Mouse (Mus musculus): ENCODE results near the gene Wwox. TPM values are rescaled to one million over a fixed set of nuclear protein-coding genes. Genes with fewer than 3 reads are reported as not detected.

The Wwox gene
- polyA plus RNA-seq, 1 experiment from 2014 or later, result 11.3 TPM

DNA sequence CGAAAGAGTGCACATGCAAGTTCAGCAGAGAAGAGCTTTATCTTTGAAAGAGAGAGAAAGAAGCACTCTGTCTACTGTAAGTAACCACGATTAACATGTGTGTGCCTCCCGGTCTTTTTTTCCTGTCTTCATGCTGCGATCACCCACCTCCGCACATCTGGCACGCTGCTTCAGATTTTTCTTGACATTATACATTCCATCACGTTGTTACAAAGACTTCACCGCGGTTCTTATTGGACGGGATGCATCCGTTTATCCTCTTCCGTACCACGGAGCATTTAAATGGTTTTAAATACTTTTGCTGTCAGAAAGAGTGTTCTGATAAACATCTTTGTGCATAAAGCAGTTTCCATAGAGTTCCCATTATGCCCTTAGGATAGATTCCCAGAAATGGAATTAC lies 816.1 kb downstream of the Wwox start:
- no peak for ATAC-seq (ENCODE audit: insufficient number of reproducible peaks, insufficient read depth, low FRiP score, low read depth)
- H3K36me3 ChIP-seq (ENCODE audit: control insufficient read depth, insufficient read depth, low read length), result no peaks in the 10 kb centered on the region
- H3K4me3 ChIP-seq (ENCODE audit: control insufficient read depth in 1 of 2, insufficient read depth in 1 of 2, low read depth in 1 of 2, low read length in 2 of 2), result no peak overlapping the region
- no peak overlapping the region for H3K4me2 ChIP-seq (ENCODE audit: low read length)
- H3K27ac ChIP-seq (replicated peaks in 1 of 2; ENCODE audit: control insufficient read depth in 1 of 2, insufficient read depth in 1 of 2, low read depth in 2 of 2, low read length in 2 of 2), result no peak overlapping the region
- H3K9me3 ChIP-seq (ENCODE audit: control insufficient read depth, low read length), result no peaks in the 10 kb centered on the region
- no peak overlapping the region for H3K9ac ChIP-seq (ENCODE audit: low read length)
- 0 out of 4 replicates have a peak, but pooled peaks cover 0 to under 1% of the 10 kb centered on the region in 2 experiments for H3K4me1 ChIP-seq (ENCODE audit: control insufficient read depth in 2 of 2, insufficient read depth in 2 of 2, low read length in 2 of 2)
- H3K27me3 ChIP-seq (ENCODE audit: control insufficient read depth, insufficient read depth, low read length), result no peaks in the 10 kb centered on the region
- 85% methylated on average over 13 of the region's 13 CpGs for WGBS

DNA sequence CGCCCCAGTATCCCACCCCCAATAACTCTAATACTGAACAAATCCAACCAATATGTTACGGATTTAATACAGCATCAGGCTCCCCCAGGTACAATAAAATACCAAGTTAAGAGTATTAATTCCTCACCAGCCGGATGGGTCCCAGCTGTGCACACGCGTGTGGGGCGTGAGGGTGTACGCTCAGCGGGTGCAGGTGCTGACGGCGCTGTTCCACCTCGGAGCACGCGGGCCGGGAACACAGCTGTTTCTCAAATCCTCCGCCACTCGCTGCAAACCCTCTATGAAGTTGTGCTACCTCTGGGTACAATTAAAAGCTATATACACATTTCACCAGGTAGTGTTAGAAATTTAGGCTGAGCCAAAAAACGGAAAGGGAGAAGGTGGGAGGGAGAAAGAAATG lies 818.0 kb downstream of the Wwox start:
- H3K27ac ChIP-seq (replicated peaks in 1 of 2; ENCODE audit: control insufficient read depth in 1 of 2, insufficient read depth in 1 of 2, low read depth in 2 of 2, low read length in 2 of 2), result no peak overlapping the region
- no peak for ATAC-seq (ENCODE audit: insufficient number of reproducible peaks, insufficient read depth, low FRiP score, low read depth)
- H3K4me1 ChIP-seq (ENCODE audit: control insufficient read depth in 2 of 2, insufficient read depth in 2 of 2, low read length in 2 of 2), result no peaks in the 10 kb centered on the region
- H3K4me3 ChIP-seq (ENCODE audit: control insufficient read depth in 1 of 2, insufficient read depth in 1 of 2, low read depth in 1 of 2, low read length in 2 of 2), result no peak overlapping the region
- H3K27me3 ChIP-seq (ENCODE audit: control insufficient read depth, insufficient read depth, low read length), result no peaks in the 10 kb centered on the region
- no peaks in the 10 kb centered on the region for H3K36me3 ChIP-seq (ENCODE audit: control insufficient read depth, insufficient read depth, low read length)
- WGBS, result 92% methylated on average over 17 of the region's 17 CpGs
- no peak overlapping the region for H3K4me2 ChIP-seq (ENCODE audit: low read length)
- no peak overlapping the region for H3K9ac ChIP-seq (ENCODE audit: low read length)
- no peaks in the 10 kb centered on the region for H3K9me3 ChIP-seq (ENCODE audit: control insufficient read depth, low read length)

DNA sequence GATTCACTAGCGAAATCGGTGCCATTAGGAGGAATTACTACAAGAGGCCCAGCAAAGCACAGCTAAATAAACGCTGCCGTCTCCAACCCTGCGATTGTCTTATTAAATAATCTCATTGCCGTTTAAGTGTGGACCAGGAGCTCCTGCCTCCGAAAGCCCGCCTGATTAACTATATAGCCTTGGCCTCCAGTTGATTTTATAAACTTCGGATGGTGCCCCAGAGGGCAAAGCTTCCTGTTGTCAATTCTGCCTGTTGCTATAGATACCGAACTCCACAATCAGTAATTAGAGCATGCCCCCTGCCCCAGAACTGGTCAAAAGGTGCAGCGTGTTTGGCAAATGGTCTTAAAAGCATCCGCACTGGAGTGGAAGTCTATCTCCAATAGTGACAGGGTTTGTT lies 820.4 kb downstream of the Wwox start:
- ATAC-seq (ENCODE audit: insufficient number of reproducible peaks, insufficient read depth, low FRiP score, low read depth), result no peak

DNA sequence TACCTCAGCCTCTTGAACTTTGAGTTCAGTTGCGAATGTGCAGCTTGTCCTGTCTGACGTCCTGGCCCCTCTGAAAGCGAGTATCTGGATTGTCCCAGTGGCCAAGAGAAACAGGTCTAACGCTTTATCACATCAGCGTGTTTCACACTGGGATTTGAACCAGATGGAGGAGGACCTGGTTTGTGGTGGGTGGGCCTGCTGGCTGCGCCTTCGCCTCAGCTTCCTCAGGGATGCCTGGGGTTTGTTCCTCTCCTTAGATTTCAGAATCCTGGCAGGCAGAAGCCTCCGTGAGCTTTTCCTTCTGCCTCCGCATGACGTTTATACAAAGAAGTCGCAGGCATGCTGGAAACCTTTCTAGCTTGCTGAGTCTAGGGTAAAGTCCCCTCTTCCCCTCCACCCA lies 827.7 kb downstream of the Wwox start:
- H3K9ac ChIP-seq (ENCODE audit: low read length), result no peak overlapping the region
- H3K27me3 ChIP-seq (ENCODE audit: control insufficient read depth, insufficient read depth, low read length), result no peaks in the 10 kb centered on the region
- H3K4me1 ChIP-seq (ENCODE audit: control insufficient read depth in 2 of 2, insufficient read depth in 2 of 2, low read length in 2 of 2), result no peaks in the 10 kb centered on the region
- H3K4me3 ChIP-seq (ENCODE audit: control insufficient read depth in 1 of 2, insufficient read depth in 1 of 2, low read depth in 1 of 2, low read length in 2 of 2), result no peak overlapping the region
- H3K27ac ChIP-seq (replicated peaks in 1 of 2; ENCODE audit: control insufficient read depth in 1 of 2, insufficient read depth in 1 of 2, low read depth in 2 of 2, low read length in 2 of 2), result no peak overlapping the region
- ATAC-seq (ENCODE audit: insufficient number of reproducible peaks, insufficient read depth, low FRiP score, low read depth), result no peak
- WGBS, result 58% methylated on average over 11 of the region's 11 CpGs
- no peak overlapping the region for H3K4me2 ChIP-seq (ENCODE audit: low read length)
- H3K36me3 ChIP-seq (ENCODE audit: control insufficient read depth, insufficient read depth, low read length), result no peaks in the 10 kb centered on the region
- H3K9me3 ChIP-seq (ENCODE audit: control insufficient read depth, low read length), result no peaks in the 10 kb centered on the region

More for the DNA sequence above, 820.4 kb downstream of the Wwox start:
- Histone ChIP-seq H3K27ac (replicated peaks in 1 of 2; ENCODE audit: control insufficient read depth in 1 of 2, insufficient read depth in 1 of 2, low read depth in 2 of 2, low read length in 2 of 2) (no peak overlapping the region), H3K27me3 (ENCODE audit: control insufficient read depth, insufficient read depth, low read length) (no peaks in the 10 kb centered on the region), H3K36me3 (ENCODE audit: control insufficient read depth, insufficient read depth, low read length) (no peaks in the 10 kb centered on the region), H3K4me2 (ENCODE audit: low read length) (no peak overlapping the region), H3K4me3 (ENCODE audit: control insufficient read depth in 1 of 2, insufficient read depth in 1 of 2, low read depth in 1 of 2, low read length in 2 of 2) (no peak overlapping the region), H3K9ac (ENCODE audit: low read length) (no peak overlapping the region), H3K9me3 (ENCODE audit: control insufficient read depth, low read length) (no peaks in the 10 kb centered on the region), H3K4me1 (ENCODE audit: control insufficient read depth in 2 of 2, insufficient read depth in 2 of 2, low read length in 2 of 2) (no peaks in the 10 kb centered on the region)
- 83% methylated on average over 12 of the region's 12 CpGs for WGBS

DNA sequence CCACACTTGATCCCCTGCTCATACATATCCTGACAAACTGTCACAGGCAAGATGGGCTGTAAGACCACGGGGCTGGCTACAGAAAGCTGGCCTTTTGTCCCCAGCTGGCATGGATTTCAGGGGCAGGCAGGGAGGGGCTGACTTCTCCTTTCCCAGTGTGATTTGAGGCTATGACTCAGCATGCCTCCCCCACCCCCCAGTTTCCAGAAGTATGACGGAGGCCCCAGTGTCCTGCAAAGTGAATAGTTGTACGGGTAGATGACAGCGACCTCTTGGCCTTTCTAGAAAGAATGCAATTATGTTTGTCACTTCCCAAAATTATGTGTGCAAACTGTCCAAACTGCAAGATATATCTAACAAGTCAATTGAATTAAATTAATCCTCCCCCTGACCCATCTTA lies 830.1 kb downstream of the Wwox start:
- H3K36me3 ChIP-seq (ENCODE audit: control insufficient read depth, insufficient read depth, low read length), result no peaks in the 10 kb centered on the region
- WGBS, result 49% methylated on average over 4 of the region's 4 CpGs
- no peaks in the 10 kb centered on the region for H3K4me1 ChIP-seq (ENCODE audit: control insufficient read depth in 2 of 2, insufficient read depth in 2 of 2, low read length in 2 of 2)
- no peaks in the 10 kb centered on the region for H3K27me3 ChIP-seq (ENCODE audit: control insufficient read depth, insufficient read depth, low read length)
- no peak overlapping the region for H3K27ac ChIP-seq (replicated peaks in 1 of 2; ENCODE audit: control insufficient read depth in 1 of 2, insufficient read depth in 1 of 2, low read depth in 2 of 2, low read length in 2 of 2)
- H3K4me3 ChIP-seq (ENCODE audit: control insufficient read depth in 1 of 2, insufficient read depth in 1 of 2, low read depth in 1 of 2, low read length in 2 of 2), result no peak overlapping the region
- H3K9me3 ChIP-seq (ENCODE audit: control insufficient read depth, low read length), result no peaks in the 10 kb centered on the region
- ATAC-seq (ENCODE audit: insufficient number of reproducible peaks, insufficient read depth, low FRiP score, low read depth), result no peak
- H3K4me2 ChIP-seq (ENCODE audit: low read length), result no peak overlapping the region
- no peak overlapping the region for H3K9ac ChIP-seq (ENCODE audit: low read length)

DNA sequence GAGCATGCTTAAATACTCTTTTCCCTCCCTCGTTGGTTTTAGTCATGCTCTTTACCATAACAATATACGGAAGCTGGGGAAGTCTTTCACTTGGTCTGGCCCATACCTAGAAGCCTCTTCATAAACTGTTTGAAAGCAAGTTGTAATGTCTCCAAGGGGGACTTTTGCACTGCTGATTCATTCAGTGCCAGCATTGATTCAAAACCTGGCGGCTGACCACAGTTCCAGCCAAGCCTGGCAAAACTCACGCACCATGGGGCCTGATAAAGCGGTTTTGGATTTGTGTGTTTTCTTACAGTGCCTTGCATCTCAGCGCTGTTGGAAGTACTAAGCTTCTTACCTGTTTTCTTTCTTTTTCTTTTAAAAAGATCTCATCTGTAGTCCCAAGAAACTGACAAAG lies 834.5 kb downstream of the Wwox start:
- Histone ChIP-seq H3K4me2 (ENCODE audit: low read length) (no peak overlapping the region), H3K27me3 (ENCODE audit: control insufficient read depth, insufficient read depth, low read length) (no peaks in the 10 kb centered on the region), H3K36me3 (ENCODE audit: control insufficient read depth, insufficient read depth, low read length) (no peaks in the 10 kb centered on the region), H3K9ac (ENCODE audit: low read length) (no peak overlapping the region), H3K4me3 (ENCODE audit: control insufficient read depth in 1 of 2, insufficient read depth in 1 of 2, low read depth in 1 of 2, low read length in 2 of 2) (no peak overlapping the region), H3K9me3 (ENCODE audit: control insufficient read depth, low read length) (0 out of 2 replicates have a peak, but pooled peaks cover 3% of the 10 kb centered on the region), H3K27ac (replicated peaks in 1 of 2; ENCODE audit: control insufficient read depth in 1 of 2, insufficient read depth in 1 of 2, low read depth in 2 of 2, low read length in 2 of 2) (no peak overlapping the region), H3K4me1 (ENCODE audit: control insufficient read depth in 2 of 2, insufficient read depth in 2 of 2, low read length in 2 of 2) (no peaks in the 10 kb centered on the region)
- WGBS, result 81% methylated on average over 6 of the region's 6 CpGs
- ATAC-seq (ENCODE audit: insufficient number of reproducible peaks, insufficient read depth, low FRiP score, low read depth), result no peak

DNA sequence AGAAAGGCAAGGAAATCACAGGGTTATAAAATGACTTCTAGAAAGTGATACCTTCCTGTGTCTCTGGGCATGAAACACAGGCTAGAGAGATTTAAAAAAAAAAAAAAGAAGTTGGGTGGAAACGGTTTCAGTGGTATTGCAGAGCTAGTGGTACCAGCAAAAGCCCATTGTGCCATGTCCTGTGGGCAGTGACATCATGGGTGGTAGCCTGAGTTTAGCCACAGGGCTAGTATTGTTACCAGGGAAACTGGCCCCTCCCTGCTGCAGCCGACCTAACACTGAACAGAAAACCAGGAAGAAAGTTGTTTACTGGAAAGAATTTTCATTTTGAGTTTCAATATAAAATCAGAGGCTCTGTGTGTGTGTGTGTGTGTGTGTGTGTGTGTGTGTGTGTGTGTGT lies 836.8 kb downstream of the Wwox start:
- H3K27me3 ChIP-seq (ENCODE audit: control insufficient read depth, insufficient read depth, low read length), result no peaks in the 10 kb centered on the region
- 81% methylated on average over 2 of the region's 2 CpGs for WGBS
- H3K27ac ChIP-seq (replicated peaks in 1 of 2; ENCODE audit: control insufficient read depth in 1 of 2, insufficient read depth in 1 of 2, low read depth in 2 of 2, low read length in 2 of 2), result no peak overlapping the region
- no peak overlapping the region for H3K4me2 ChIP-seq (ENCODE audit: low read length)
- H3K9me3 ChIP-seq (ENCODE audit: control insufficient read depth, low read length), result 0 out of 2 replicates have a peak, but pooled peaks cover 3% of the 10 kb centered on the region
- ATAC-seq (ENCODE audit: insufficient number of reproducible peaks, insufficient read depth, low FRiP score, low read depth), result no peak
- no peaks in the 10 kb centered on the region for H3K4me1 ChIP-seq (ENCODE audit: control insufficient read depth in 2 of 2, insufficient read depth in 2 of 2, low read length in 2 of 2)
- H3K4me3 ChIP-seq (ENCODE audit: control insufficient read depth in 1 of 2, insufficient read depth in 1 of 2, low read depth in 1 of 2, low read length in 2 of 2), result no peak overlapping the region
- H3K9ac ChIP-seq (ENCODE audit: low read length), result no peak overlapping the region
- no peaks in the 10 kb centered on the region for H3K36me3 ChIP-seq (ENCODE audit: control insufficient read depth, insufficient read depth, low read length)

DNA sequence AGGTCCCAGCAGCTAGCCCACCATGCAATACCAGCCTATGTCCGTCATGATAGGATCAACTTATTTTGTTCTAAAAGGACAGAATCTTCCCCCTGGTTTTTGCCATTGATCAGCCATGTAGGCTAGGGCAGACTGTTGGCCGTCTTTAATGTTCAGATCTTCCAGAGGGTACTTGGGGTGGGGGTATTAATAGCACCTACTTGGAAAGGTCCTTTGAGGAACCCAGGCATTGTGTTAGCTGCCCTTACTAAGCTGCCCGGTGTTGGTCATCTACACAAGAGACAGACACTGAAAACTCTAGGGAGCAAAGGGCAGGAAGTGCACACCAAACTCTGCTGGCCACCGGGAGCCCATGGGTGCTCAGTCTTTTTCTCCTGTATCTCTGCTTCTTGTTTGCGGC lies 838.8 kb downstream of the Wwox start:
- ATAC-seq (ENCODE audit: insufficient number of reproducible peaks, insufficient read depth, low FRiP score, low read depth), result no peak
- no peaks in the 10 kb centered on the region for H3K4me1 ChIP-seq (ENCODE audit: control insufficient read depth in 2 of 2, insufficient read depth in 2 of 2, low read length in 2 of 2)
- no peaks in the 10 kb centered on the region for H3K27me3 ChIP-seq (ENCODE audit: control insufficient read depth, insufficient read depth, low read length)
- H3K9ac ChIP-seq (ENCODE audit: low read length), result no peak overlapping the region
- H3K27ac ChIP-seq (replicated peaks in 1 of 2; ENCODE audit: control insufficient read depth in 1 of 2, insufficient read depth in 1 of 2, low read depth in 2 of 2, low read length in 2 of 2), result no peak overlapping the region
- no peak overlapping the region for H3K4me2 ChIP-seq (ENCODE audit: low read length)
- 0 out of 2 replicates have a peak, but pooled peaks cover 3% of the 10 kb centered on the region for H3K9me3 ChIP-seq (ENCODE audit: control insufficient read depth, low read length)
- H3K36me3 ChIP-seq (ENCODE audit: control insufficient read depth, insufficient read depth, low read length), result no peaks in the 10 kb centered on the region
- 88% methylated on average over 5 of the region's 5 CpGs for WGBS
- no peak overlapping the region for H3K4me3 ChIP-seq (ENCODE audit: control insufficient read depth in 1 of 2, insufficient read depth in 1 of 2, low read depth in 1 of 2, low read length in 2 of 2)
